Mouse (Mus musculus): ENCODE measurements around the gene Gm10309. TPM values are rescaled to one million over a fixed set of nuclear protein-coding genes. Genes with fewer than 3 reads are reported as not detected.

The Gm10309 gene
- polyA plus RNA-seq, 1 experiment: 0.05 TPM

DNA sequence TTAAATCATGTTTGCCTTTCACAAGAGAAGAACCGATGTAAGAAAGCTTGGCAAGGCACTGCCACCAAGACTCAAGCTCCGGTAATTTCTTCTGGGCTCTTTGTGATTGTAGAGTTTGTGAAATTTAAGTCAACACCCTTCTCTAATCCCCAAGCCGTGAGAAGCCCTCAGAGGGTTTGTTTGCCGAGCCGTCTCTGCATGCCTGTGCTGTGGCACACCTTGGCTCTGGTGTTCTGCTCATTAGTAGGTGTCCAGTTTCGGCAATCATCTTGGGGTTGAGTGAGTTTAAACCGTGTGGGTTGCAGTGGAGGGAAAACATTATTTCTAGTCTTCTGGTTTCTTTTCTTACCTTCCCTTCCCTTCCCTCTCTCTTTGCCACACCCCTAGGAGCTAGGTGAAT, 21.0 kb upstream of the Gm10309 start:
- Histone ChIP-seq H3K4me2 (ENCODE audit: low read depth) (no peak overlapping the region), H3K27me3 (ENCODE audit: control insufficient read depth, insufficient read depth, insufficient read length) (no peaks in the 10 kb centered on the region), H3ac (ENCODE audit: control insufficient read depth, insufficient read length) (no peak overlapping the region), H3K4me3 (no peak overlapping the region), H3K79me2 (ENCODE audit: control insufficient read depth, insufficient read depth) (no peaks in the 10 kb centered on the region), H3K36me3 (ENCODE audit: control insufficient read depth, insufficient read depth) (no peaks in the 10 kb centered on the region)
- no peak for TF ChIP-seq E2F4 (IDR thresholded peaks at IDR 0.05; ENCODE audit: insufficient read depth)
- no peak for TF ChIP-seq CEBPB (IDR thresholded peaks at IDR 0.05; ENCODE audit: insufficient read depth, poor library complexity, severe bottlenecking)
- no peak for TF ChIP-seq MYOG (IDR thresholded peaks at IDR 0.05; ENCODE audit: control insufficient read depth in 1 of 3, insufficient read depth in 1 of 3, insufficient read length in 2 of 3, low read depth in 2 of 3)
- TF ChIP-seq TCF3 (IDR thresholded peaks at IDR 0.05; ENCODE audit: insufficient read length, low read depth): no peak
- no peak for TF ChIP-seq TCF12 (IDR thresholded peaks at IDR 0.05; ENCODE audit: insufficient read depth, poor library complexity, severe bottlenecking)
- no peak for TF ChIP-seq USF1 (IDR thresholded peaks at IDR 0.05; ENCODE audit: low read depth)
- TF ChIP-seq SRF (IDR thresholded peaks at IDR 0.05; ENCODE audit: control insufficient read depth, insufficient read length, low read depth): no peak
- no peak for TF ChIP-seq MYOD1 (IDR thresholded peaks at IDR 0.05; ENCODE audit: control insufficient read depth in 1 of 3, insufficient read length in 2 of 3, low read depth in 2 of 3)
- TF ChIP-seq MAX (IDR thresholded peaks at IDR 0.05; ENCODE audit: low read depth): no peak
- TF ChIP-seq POLR2A (IDR thresholded peaks at IDR 0.05; ENCODE audit: insufficient read length, low read depth): no peak
- no peak for TF ChIP-seq REST (IDR thresholded peaks at IDR 0.05; ENCODE audit: insufficient read depth, insufficient read length)
- no peak for TF ChIP-seq POLR2AphosphoS2 (IDR thresholded peaks at IDR 0.05; ENCODE audit: insufficient read length, low read depth)

DNA sequence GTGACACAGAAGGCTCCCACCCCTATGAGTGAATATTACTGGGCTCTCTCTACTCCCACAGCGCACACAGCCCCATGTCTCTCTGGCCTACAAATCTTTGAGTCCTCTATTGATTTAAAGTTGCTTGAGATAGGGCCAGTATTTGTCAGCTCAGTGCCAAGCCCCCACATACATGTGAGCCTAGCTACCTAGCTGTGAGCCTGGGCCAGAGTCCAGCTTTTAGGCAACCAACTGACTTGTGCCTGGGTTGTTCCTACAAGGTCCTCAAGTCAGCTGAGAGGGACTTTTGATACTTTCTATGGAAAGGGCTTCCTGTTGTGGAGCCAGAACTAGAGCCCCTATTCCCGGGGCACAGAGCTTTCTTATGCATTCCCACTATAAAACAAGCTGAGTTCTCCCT, 20.0 kb upstream of the Gm10309 start:
- TF ChIP-seq SRF (IDR thresholded peaks at IDR 0.05; ENCODE audit: control insufficient read depth, insufficient read length, low read depth) (no peak), TCF12 (IDR thresholded peaks at IDR 0.05; ENCODE audit: insufficient read depth, poor library complexity, severe bottlenecking) (no peak), TCF3 (IDR thresholded peaks at IDR 0.05; ENCODE audit: insufficient read length, low read depth) (no peak), MYOD1 (IDR thresholded peaks at IDR 0.05; ENCODE audit: control insufficient read depth in 1 of 3, insufficient read length in 2 of 3, low read depth in 2 of 3) (no peak), MYOG (IDR thresholded peaks at IDR 0.05; ENCODE audit: control insufficient read depth in 1 of 3, insufficient read depth in 1 of 3, insufficient read length in 2 of 3, low read depth in 2 of 3) (no peak), REST (IDR thresholded peaks at IDR 0.05; ENCODE audit: insufficient read depth, insufficient read length) (no peak), USF1 (IDR thresholded peaks at IDR 0.05; ENCODE audit: low read depth) (no peak), CEBPB (IDR thresholded peaks at IDR 0.05; ENCODE audit: insufficient read depth, poor library complexity, severe bottlenecking) (no peak), POLR2A (IDR thresholded peaks at IDR 0.05; ENCODE audit: insufficient read length, low read depth) (no peak), POLR2AphosphoS2 (IDR thresholded peaks at IDR 0.05; ENCODE audit: insufficient read length, low read depth) (no peak), E2F4 (IDR thresholded peaks at IDR 0.05; ENCODE audit: insufficient read depth) (no peak)
- no peaks in the 10 kb centered on the region for H3K27me3 ChIP-seq (ENCODE audit: control insufficient read depth, insufficient read depth, insufficient read length)
- H3ac ChIP-seq (ENCODE audit: control insufficient read depth, insufficient read length): no peak overlapping the region
- H3K79me2 ChIP-seq (ENCODE audit: control insufficient read depth, insufficient read depth): no peaks in the 10 kb centered on the region
- no peak overlapping the region for H3K4me3 ChIP-seq
- no peaks in the 10 kb centered on the region for H3K36me3 ChIP-seq (ENCODE audit: control insufficient read depth, insufficient read depth)
- no peak overlapping the region for H3K4me2 ChIP-seq (ENCODE audit: low read depth)

DNA sequence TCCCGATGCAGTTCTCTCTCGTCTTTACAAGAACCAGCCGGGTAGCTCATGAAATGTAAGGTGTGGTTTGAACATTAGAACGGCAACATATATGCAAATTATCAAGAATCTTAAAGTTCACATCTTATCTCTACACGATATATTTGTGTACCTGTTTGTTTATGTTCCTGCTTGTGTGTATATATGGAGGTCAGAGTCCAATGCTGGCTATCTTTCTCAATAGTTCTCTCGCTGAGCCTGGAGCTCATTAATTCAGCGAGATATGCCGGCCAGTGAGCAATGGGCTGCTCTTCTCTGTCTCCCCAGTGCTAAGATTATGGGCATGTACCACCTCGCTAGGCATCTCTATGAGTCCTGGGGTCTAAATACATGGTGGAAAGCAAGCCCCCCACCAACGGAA, 18.8 kb upstream of the Gm10309 start:
- H3K79me2 ChIP-seq (ENCODE audit: control insufficient read depth, insufficient read depth): no peaks in the 10 kb centered on the region
- no peak overlapping the region for H3ac ChIP-seq (ENCODE audit: control insufficient read depth, insufficient read length)
- TF ChIP-seq TCF3 (IDR thresholded peaks at IDR 0.05; ENCODE audit: insufficient read length, low read depth) (no peak), REST (IDR thresholded peaks at IDR 0.05; ENCODE audit: insufficient read depth, insufficient read length) (no peak), SRF (IDR thresholded peaks at IDR 0.05; ENCODE audit: control insufficient read depth, insufficient read length, low read depth) (no peak), USF1 (IDR thresholded peaks at IDR 0.05; ENCODE audit: low read depth) (no peak), POLR2AphosphoS2 (IDR thresholded peaks at IDR 0.05; ENCODE audit: insufficient read length, low read depth) (no peak), MAX (IDR thresholded peaks at IDR 0.05; ENCODE audit: low read depth) (no peak), MYOG (IDR thresholded peaks at IDR 0.05; ENCODE audit: control insufficient read depth in 1 of 3, insufficient read depth in 1 of 3, insufficient read length in 2 of 3, low read depth in 2 of 3) (no peak), E2F4 (IDR thresholded peaks at IDR 0.05; ENCODE audit: insufficient read depth) (no peak), POLR2A (IDR thresholded peaks at IDR 0.05; ENCODE audit: insufficient read length, low read depth) (no peak)
- no peak overlapping the region for H3K4me3 ChIP-seq
- H3K27me3 ChIP-seq (ENCODE audit: control insufficient read depth, insufficient read depth, insufficient read length): no peaks in the 10 kb centered on the region
- no peaks in the 10 kb centered on the region for H3K36me3 ChIP-seq (ENCODE audit: control insufficient read depth, insufficient read depth)
- H3K4me2 ChIP-seq (ENCODE audit: low read depth): no peak overlapping the region

DNA sequence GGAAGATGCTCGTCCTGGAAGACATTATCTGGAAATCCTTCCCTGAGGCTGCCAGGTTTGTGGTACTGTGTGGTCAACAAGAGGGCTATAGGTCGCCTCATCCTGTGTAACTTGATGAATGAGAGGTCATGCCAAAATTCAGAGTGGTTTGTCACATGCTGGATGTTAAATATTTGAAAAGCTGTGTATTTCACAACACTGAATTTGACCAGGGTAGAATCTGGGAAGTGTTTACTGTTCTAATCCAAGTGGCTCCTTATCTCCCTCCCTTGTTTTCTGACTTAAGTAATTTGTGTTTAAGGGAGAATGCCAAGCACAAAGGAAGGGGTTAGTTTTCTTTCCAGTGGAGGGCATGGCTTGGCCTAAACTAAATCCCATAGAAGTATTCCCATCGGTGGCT, 18.3 kb upstream of the Gm10309 start:
- no peak overlapping the region for H3K4me2 ChIP-seq (ENCODE audit: low read depth)
- H3K4me3 ChIP-seq: no peak overlapping the region
- TF ChIP-seq POLR2A (IDR thresholded peaks at IDR 0.05; ENCODE audit: insufficient read length, low read depth) (no peak), POLR2AphosphoS2 (IDR thresholded peaks at IDR 0.05; ENCODE audit: insufficient read length, low read depth) (no peak), USF1 (IDR thresholded peaks at IDR 0.05; ENCODE audit: low read depth) (no peak), MAX (IDR thresholded peaks at IDR 0.05; ENCODE audit: low read depth) (no peak), SRF (IDR thresholded peaks at IDR 0.05; ENCODE audit: control insufficient read depth, insufficient read length, low read depth) (no peak), TCF12 (IDR thresholded peaks at IDR 0.05; ENCODE audit: insufficient read depth, poor library complexity, severe bottlenecking) (no peak), CEBPB (IDR thresholded peaks at IDR 0.05; ENCODE audit: insufficient read depth, poor library complexity, severe bottlenecking) (no peak), E2F4 (IDR thresholded peaks at IDR 0.05; ENCODE audit: insufficient read depth) (no peak), MYOD1 (IDR thresholded peaks at IDR 0.05; ENCODE audit: control insufficient read depth in 1 of 3, insufficient read length in 2 of 3, low read depth in 2 of 3) (no peak), TCF3 (IDR thresholded peaks at IDR 0.05; ENCODE audit: insufficient read length, low read depth) (no peak)
- no peak overlapping the region for H3ac ChIP-seq (ENCODE audit: control insufficient read depth, insufficient read length)
- no peaks in the 10 kb centered on the region for H3K27me3 ChIP-seq (ENCODE audit: control insufficient read depth, insufficient read depth, insufficient read length)
- no peaks in the 10 kb centered on the region for H3K79me2 ChIP-seq (ENCODE audit: control insufficient read depth, insufficient read depth)
- H3K36me3 ChIP-seq (ENCODE audit: control insufficient read depth, insufficient read depth): no peaks in the 10 kb centered on the region

DNA sequence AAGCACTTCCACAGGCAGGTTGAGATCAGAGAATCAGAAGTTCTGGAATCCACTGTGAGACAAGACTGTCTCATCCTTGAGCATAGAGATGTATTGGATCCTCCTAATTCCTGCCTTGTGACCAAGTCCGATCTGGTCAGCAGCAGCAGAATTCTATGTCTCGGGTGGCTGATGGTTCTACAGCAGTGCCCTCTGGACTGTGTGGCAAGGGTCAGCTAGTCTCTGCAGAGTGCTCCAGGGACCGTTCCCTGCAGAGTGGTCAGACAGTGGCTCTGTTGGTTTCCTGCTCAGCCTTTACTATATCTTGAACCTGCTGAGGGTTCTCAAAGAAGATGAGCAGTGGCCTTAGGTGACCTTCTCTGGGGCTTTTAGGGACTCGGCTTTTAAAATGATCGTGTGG, 17.6 kb upstream of the Gm10309 start:
- Histone ChIP-seq H3ac (ENCODE audit: control insufficient read depth, insufficient read length) (no peak overlapping the region), H3K79me2 (ENCODE audit: control insufficient read depth, insufficient read depth) (no peaks in the 10 kb centered on the region), H3K4me3 (no peak overlapping the region), H3K36me3 (ENCODE audit: control insufficient read depth, insufficient read depth) (no peaks in the 10 kb centered on the region), H3K4me2 (ENCODE audit: low read depth) (no peak overlapping the region), H3K27me3 (ENCODE audit: control insufficient read depth, insufficient read depth, insufficient read length) (no peaks in the 10 kb centered on the region)
- TF ChIP-seq SRF (IDR thresholded peaks at IDR 0.05; ENCODE audit: control insufficient read depth, insufficient read length, low read depth): no peak
